Mouse (Mus musculus): ENCODE measurements around the gene H1foo. TPM values are rescaled to one million over a fixed set of nuclear protein-coding genes. Genes with fewer than 3 reads are reported as not detected.

The H1foo gene
- polyA plus RNA-seq, 1 experiment from 2014 or later, result not detected

DNA sequence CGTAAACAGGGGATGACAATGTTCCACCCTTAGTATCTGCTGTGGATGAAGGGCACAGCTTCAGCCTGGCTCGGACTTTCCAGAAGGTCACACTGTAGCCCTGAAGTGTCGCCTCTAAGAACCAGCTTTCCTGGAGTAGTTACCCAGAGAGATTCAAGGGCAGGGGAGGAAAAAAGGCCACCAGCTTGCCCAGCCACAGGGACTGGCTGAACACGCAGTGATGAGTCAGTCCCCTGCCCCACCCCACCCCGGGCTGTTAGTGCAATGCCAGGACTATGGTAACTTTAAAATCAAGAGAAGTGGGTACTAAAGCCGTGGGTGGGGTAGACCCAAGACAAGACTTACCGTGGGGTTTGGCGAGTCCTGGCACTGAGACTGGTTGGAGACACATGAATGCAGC lies 30.9 kb downstream of the H1foo start:
- Histone ChIP-seq H3K4me2 (no peak overlapping the region), H3K9ac (no peak overlapping the region), H3K4me3 (no peak overlapping the region), H3K27me3 (no peaks in the 10 kb centered on the region; the same call in 1 of the 2 replicates), H3K4me1 (peaks cover 49% of the 10 kb centered on the region), H3K9me3 (no peaks in the 10 kb centered on the region), H3K27ac (no peak overlapping the region), H3K36me3 (peaks cover 33% of the 10 kb centered on the region)
- ATAC-seq (ENCODE audit: insufficient number of reproducible peaks, insufficient read depth, low FRiP score, low TSS enrichment, low read depth), result no peak
- 87% methylated on average over 8 of the region's 8 CpGs for WGBS

DNA sequence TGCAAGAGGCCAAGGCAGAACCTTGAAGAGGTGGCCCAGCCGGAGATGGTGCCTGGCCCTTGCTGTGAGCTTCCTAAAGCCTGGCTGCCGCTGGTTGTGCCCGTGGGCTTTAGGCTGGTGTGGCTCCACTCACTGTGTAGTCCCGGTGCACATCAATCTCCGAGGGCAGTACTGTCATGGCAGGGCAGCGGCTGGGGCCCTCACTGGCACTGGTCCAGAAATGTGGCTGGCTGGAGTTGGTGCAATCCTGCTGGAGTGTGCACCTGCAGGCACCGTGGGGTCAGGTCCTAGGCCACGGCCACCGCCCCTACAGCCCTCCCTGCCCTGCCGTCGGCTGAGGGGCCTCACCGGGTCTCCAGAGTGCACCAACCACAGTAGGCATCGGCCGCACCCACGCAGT lies 33.1 kb downstream of the H1foo start:
- Histone ChIP-seq H3K9me3 (no peaks in the 10 kb centered on the region), H3K4me1 (peaks cover 36% of the 10 kb centered on the region), H3K4me3 (no peak overlapping the region), H3K27ac (no peak overlapping the region), H3K27me3 (no peaks in the 10 kb centered on the region; the same call in 1 of the 2 replicates), H3K9ac (no peak overlapping the region), H3K36me3 (peaks cover 33% of the 10 kb centered on the region), H3K4me2 (no peak overlapping the region)
- ATAC-seq (ENCODE audit: insufficient number of reproducible peaks, insufficient read depth, low FRiP score, low TSS enrichment, low read depth), result no peak
- 90% methylated on average over 15 of the region's 15 CpGs for WGBS

- H3K4me2 ChIP-seq, result no peak overlapping the region
- peaks cover 33% of the 10 kb centered on the region for H3K36me3 ChIP-seq
- no peak overlapping the region for H3K4me3 ChIP-seq
- H3K9me3 ChIP-seq, result no peaks in the 10 kb centered on the region
- no peak for ATAC-seq (ENCODE audit: insufficient number of reproducible peaks, insufficient read depth, low FRiP score, low TSS enrichment, low read depth)
- H3K4me1 ChIP-seq, result peaks cover 37% of the 10 kb centered on the region
- H3K9ac ChIP-seq, result no peak overlapping the region
- no peaks in the 10 kb centered on the region; the same call in 1 of the 2 replicates for H3K27me3 ChIP-seq
- 67% methylated on average over 8 of the region's 8 CpGs for WGBS
- no peak overlapping the region for H3K27ac ChIP-seq
Measured at GRCm38 (mm10) chr6:115978596-115978995, 33.9 kb downstream of the H1foo start.

DNA sequence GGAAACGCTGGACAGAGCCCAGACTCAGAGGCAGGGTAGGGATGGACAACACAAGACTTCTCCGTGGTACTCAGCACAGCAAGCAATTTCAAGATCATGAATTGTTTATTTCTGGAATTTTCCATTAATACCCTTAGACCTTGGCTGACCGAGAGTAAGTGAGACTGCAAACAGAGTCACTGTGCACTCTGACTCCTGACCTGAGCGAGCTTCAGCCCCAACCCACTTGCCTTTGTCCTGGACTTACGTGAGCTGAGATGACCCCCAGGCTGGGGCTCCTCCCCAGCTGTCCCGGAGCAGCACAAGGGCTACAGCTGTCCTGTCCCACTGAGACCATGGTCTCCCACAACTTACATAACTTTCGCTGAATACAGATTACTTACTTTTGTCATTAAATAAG lies 38.2 kb downstream of the H1foo start:
- H3K4me3 ChIP-seq, result no peak overlapping the region
- H3K9me3 ChIP-seq, result no peaks in the 10 kb centered on the region
- no peaks in the 10 kb centered on the region for H3K27me3 ChIP-seq
- peaks cover 54% of the 10 kb centered on the region for H3K4me1 ChIP-seq
- H3K36me3 ChIP-seq, result peaks cover 5% of the 10 kb centered on the region; the same call in 1 of the 2 replicates
- peak overlapping the region; percentile 81 for H3K27ac ChIP-seq
- no peak overlapping the region for H3K9ac ChIP-seq
- no peak for ATAC-seq (ENCODE audit: insufficient number of reproducible peaks, insufficient read depth, low FRiP score, low TSS enrichment, low read depth)
- H3K4me2 ChIP-seq, result 0 out of 2 replicates have a peak overlapping the region, but pooled peaks have one; percentile 22
- 57% methylated on average over 7 of the region's 7 CpGs for WGBS

GRCm38 (mm10) chr6:115983306-115984038 lies 38.7 kb downstream of the H1foo start:
- WGBS, result 50% methylated on average over 12 of the region's 12 CpGs
- Histone ChIP-seq H3K9me3 (no peaks in the 10 kb centered on the region), H3K36me3 (no peaks in the 10 kb centered on the region), H3K27ac (peak overlapping the region; percentile 81), H3K4me2 (peak overlapping the region; percentile 22; the same call in 1 of the 2 replicates), H3K4me3 (no peak overlapping the region), H3K27me3 (no peaks in the 10 kb centered on the region), H3K4me1 (peaks cover 54% of the 10 kb centered on the region), H3K9ac (no peak overlapping the region)
- no peak for ATAC-seq (ENCODE audit: insufficient number of reproducible peaks, insufficient read depth, low FRiP score, low TSS enrichment, low read depth)

DNA sequence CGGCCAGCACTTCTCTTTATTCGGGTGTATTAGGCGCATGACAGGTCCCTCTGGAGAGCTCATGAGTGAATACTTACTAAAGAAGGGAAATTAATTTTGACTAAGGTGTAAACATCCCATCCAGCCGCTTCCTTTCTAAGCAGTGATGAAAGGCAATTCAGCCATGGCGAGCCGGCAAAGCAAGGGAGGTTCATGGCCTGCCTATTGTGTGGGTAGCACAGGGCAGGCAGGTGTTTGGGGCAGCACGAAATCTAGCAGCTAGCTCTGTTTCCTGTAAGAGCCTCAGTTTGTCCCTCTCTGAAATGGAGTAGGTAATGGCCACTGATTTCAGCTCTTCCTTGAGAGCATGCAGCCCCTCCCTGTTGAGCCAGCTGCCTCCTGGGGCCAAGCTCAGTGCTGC lies 39.8 kb downstream of the H1foo start:
- WGBS, result 78% methylated on average over 7 of the region's 7 CpGs
- Histone ChIP-seq H3K27me3 (no peaks in the 10 kb centered on the region), H3K36me3 (no peaks in the 10 kb centered on the region), H3K4me1 (peaks cover 54% of the 10 kb centered on the region), H3K4me3 (no peak overlapping the region), H3K9ac (no peak overlapping the region), H3K9me3 (no peaks in the 10 kb centered on the region), H3K27ac (no peak overlapping the region; the same call in 1 of the 2 replicates), H3K4me2 (peak overlapping the region; percentile 41; the same call in 1 of the 2 replicates)
- no peak for ATAC-seq (ENCODE audit: insufficient number of reproducible peaks, insufficient read depth, low FRiP score, low TSS enrichment, low read depth)

- peak overlapping the region; percentile 41 for H3K4me2 ChIP-seq
- ATAC-seq (ENCODE audit: insufficient number of reproducible peaks, insufficient read depth, low FRiP score, low TSS enrichment, low read depth), result no peak
- H3K4me1 ChIP-seq, result peaks cover 54% of the 10 kb centered on the region
- H3K9ac ChIP-seq, result 0 out of 2 replicates have a peak overlapping the region, but pooled peaks have one; percentile 49
- peak overlapping the region; percentile 62 for H3K27ac ChIP-seq
- H3K4me3 ChIP-seq, result no peak overlapping the region
- H3K36me3 ChIP-seq, result no peaks in the 10 kb centered on the region
- 56% methylated on average over 9 of the region's 9 CpGs for WGBS
- H3K9me3 ChIP-seq, result no peaks in the 10 kb centered on the region
- H3K27me3 ChIP-seq, result peaks cover 2% of the 10 kb centered on the region; the same call in 1 of the 2 replicates
Measured at GRCm38 (mm10) chr6:115985622-115986021, 40.9 kb downstream of the H1foo start.

- Histone ChIP-seq H3K4me3 (0 out of 2 replicates have a peak overlapping the region, but pooled peaks have one; percentile 1), H3K9me3 (no peaks in the 10 kb centered on the region), H3K27me3 (peaks cover 12% of the 10 kb centered on the region), H3K4me2 (peak overlapping the region; percentile 41), H3K4me1 (peaks cover 62% of the 10 kb centered on the region), H3K36me3 (no peaks in the 10 kb centered on the region), H3K27ac (peak overlapping the region; percentile 62; the same call in 1 of the 2 replicates), H3K9ac (peak overlapping the region; percentile 49)
- 51% methylated on average over 12 of the region's 12 CpGs for WGBS
- no peak; the same call in 1 of the 2 replicates for ATAC-seq (ENCODE audit: insufficient number of reproducible peaks, insufficient read depth, low FRiP score, low TSS enrichment, low read depth)
Measured at GRCm38 (mm10) chr6:115986472-115987095, 41.8 kb downstream of the H1foo start.

- Histone ChIP-seq H3K27ac (0 out of 2 replicates have a peak overlapping the region, but pooled peaks have one; percentile 55), H3K9ac (peak overlapping the region; percentile 49), H3K4me1 (peaks cover 65% of the 10 kb centered on the region), H3K4me2 (peak overlapping the region; percentile 41), H3K4me3 (0 out of 2 replicates have a peak overlapping the region, but pooled peaks have one; percentile 1), H3K9me3 (no peaks in the 10 kb centered on the region), H3K36me3 (no peaks in the 10 kb centered on the region), H3K27me3 (peaks cover 18% of the 10 kb centered on the region)
- ATAC-seq (ENCODE audit: insufficient number of reproducible peaks, insufficient read depth, low FRiP score, low TSS enrichment, low read depth), result no peak
- WGBS, result 71% methylated on average over 9 of the region's 9 CpGs
Measured at GRCm38 (mm10) chr6:115987096-115987747, 42.5 kb downstream of the H1foo start.

DNA sequence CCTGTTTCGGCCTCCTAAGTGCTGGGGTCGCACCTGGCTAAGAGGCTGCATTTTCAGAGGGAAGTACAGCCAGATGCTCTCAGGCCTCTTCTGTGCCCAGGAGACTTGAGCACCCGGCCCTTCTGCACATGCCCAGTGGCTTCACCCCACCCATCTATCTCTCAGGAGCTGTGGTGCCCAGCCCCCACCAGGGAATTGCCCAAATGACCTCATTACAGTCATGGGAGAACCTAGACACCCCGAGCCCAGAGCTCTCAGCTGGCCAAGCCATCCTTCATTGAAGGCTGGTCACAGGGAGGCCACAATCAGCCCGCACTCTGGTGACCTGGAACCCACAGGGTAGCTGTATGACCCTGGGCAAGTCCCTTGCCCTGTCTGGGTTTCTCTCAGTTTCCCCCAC lies 44.3 kb downstream of the H1foo start:
- Histone ChIP-seq H3K27ac (no peak overlapping the region), H3K9me3 (no peaks in the 10 kb centered on the region), H3K36me3 (no peaks in the 10 kb centered on the region), H3K4me1 (peaks cover 65% of the 10 kb centered on the region), H3K4me2 (peak overlapping the region; percentile 36), H3K9ac (0 out of 2 replicates have a peak overlapping the region, but pooled peaks have one; percentile 40), H3K27me3 (peaks cover 37% of the 10 kb centered on the region), H3K4me3 (0 out of 2 replicates have a peak overlapping the region, but pooled peaks have one; percentile 3)
- no peak for ATAC-seq (ENCODE audit: insufficient number of reproducible peaks, insufficient read depth, low FRiP score, low TSS enrichment, low read depth)
- 65% methylated on average over 5 of the region's 5 CpGs for WGBS

GRCm38 (mm10) chr6:115989607-115990006 lies 44.9 kb downstream of the H1foo start:
- Histone ChIP-seq H3K27ac (no peak overlapping the region), H3K4me2 (peak overlapping the region; percentile 36), H3K4me1 (peaks cover 65% of the 10 kb centered on the region), H3K36me3 (no peaks in the 10 kb centered on the region), H3K9me3 (no peaks in the 10 kb centered on the region), H3K27me3 (peaks cover 42% of the 10 kb centered on the region), H3K9ac (0 out of 2 replicates have a peak overlapping the region, but pooled peaks have one; percentile 40), H3K4me3 (0 out of 2 replicates have a peak overlapping the region, but pooled peaks have one; percentile 9)
- 73% methylated on average over 4 of the region's 4 CpGs for WGBS
- no peak for ATAC-seq (ENCODE audit: insufficient number of reproducible peaks, insufficient read depth, low FRiP score, low TSS enrichment, low read depth)

Data from embryonic facial prominence, embryonic 13.5 days (tissue).